Mouse (Mus musculus): Measurements from ENCODE around the gene Olfr1385. TPM values are rescaled to one million over a fixed set of nuclear protein-coding genes. Genes with fewer than 3 reads are reported as not detected.

Olfr1385 gene
- not detected for total RNA-seq (2023)

DNA sequence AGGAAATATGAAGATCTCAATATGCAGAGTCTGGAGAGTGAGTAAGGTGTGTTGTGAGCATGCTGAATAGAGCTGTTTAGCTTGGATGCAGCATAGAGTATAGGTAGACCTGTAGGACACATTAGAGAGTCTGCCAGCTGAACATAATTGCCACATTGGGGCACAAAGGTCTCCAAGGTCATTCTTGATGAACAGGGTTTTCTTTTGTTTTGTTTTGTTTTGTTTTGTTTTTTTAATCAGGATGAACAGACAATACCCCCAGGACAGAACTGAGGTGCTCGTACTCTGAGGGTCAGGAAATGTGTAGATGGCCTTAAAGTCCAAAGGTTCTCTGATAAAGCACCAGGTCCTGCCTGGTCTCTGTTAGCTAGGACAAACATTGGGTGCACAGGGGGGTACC, at the start of gene Olfr1385:
Gene Olfr1385 (plus strand): TSS at position 301 of the 400 bp plus-strand sequence.

DNA sequence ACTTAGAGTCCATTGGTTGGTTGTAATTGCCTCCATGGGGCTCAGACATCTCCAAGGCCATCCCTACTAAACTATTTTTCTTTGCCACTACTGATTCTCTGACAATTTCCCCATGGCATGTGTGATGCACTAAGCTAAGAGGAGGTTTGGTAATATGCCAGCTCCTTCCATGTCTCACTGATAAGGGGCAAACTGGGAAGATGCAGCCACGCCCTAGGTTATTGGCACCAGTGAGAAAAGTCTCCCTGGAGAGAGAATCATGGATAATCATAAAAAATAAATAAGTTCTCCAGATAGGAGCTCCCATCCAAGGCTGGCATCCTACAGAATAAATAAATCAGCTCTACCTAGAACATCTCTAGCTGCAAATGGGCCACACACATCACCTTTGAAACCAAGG, 33.8 kb upstream of the Olfr1385 start, which contains the start of gene Olfr1387:
Gene Olfr1387 (plus strand): TSS at position 301 of the 400 bp plus-strand sequence.

DNA sequence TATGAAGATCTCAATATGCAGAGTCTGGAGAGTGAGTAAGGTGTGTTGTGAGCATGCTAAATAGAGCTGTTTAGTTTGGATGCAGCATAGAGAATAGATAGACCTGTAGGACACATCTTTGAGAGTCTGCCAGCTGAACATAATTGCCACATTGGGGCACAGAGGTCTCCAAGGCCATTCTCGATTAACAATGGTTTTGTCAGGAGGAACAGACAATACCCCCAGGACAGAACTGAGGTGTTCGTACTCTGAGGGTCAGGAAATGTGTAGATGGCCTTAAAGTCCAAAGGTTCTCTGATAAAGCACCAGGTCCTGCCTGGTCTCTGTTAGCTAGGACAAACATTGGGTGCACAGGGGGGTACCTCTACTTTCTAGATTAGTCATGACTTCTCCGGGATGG, 24.1 kb upstream of the Olfr1385 start, which contains the start of gene Olfr1386:
Gene Olfr1386 (plus strand): TSS at position 301 of the 400 bp plus-strand sequence.

DNA sequence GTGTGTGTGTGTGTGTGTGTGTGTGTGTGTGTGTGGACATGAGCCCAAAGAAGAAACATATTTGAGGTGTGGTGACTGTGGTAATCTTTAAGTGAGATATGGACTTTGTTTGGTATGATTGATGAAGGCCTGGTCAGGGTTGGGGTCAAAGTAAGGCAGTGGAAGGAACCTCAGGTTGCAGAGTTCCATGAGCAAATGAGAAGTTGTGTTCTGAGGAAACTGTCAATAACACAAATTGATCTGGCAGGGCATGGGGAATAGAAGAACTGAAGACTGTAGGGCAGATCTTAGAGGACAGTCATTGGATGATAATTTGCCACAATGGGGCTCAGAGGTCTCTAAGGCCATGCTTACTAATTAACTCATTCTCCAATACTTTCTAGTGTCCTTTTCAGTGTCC, 30.5 kb downstream of the Olfr1385 start, which contains the start of gene Olfr1383:
Gene Olfr1383 (plus strand): TSS at position 301 of the 400 bp plus-strand sequence.

DNA sequence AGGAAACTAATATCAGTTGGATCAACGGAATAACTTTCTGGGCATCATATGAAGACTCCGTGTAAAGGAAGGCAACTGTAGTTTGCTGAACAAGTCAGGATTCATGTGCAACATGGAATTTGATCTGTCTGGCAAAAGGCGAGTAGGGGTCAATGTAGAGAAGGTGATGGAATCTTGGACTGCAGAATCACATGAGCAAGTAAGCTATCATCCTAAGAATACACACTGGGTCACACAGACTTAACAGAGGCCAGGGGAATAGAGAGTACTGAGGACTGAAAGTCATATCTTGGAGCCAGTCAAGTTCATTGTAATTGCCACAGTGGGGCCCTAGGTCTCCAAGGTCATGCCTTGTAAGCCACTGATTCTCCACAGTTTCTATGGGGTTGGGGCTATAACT, 39.1 kb downstream of the Olfr1385 start, which contains the start of gene Olfr1382:
Gene Olfr1382 (plus strand): TSS at position 301 of the 400 bp plus-strand sequence.

DNA sequence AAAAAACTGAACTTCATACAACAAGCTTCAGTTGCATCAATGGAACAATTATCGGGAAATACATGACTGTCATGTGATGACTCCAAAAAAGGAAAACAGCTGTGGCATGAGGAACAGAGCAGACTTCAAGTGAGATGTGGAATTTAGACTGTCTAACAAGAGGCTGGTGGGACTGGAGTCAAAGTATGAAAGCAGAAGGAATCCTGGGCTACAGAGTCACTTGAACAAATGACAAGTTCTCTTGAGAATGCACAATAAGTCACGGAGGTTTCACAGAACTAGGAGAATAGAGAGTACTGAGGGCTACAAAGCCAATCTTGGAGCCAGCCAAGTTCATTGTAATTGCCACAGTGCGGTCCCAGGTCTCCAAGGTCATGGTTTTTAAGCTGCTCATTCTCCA, 54.3 kb downstream of the Olfr1385 start, which contains the start of gene Olfr1381:
Gene Olfr1381 (plus strand): TSS at position 301 of the 400 bp plus-strand sequence.

Other genes with a start within 250 kb of the Olfr1385 start
- 100 to 1,000 TPM; 206 to 251 TPM for gene Mgat1, start 244.9 kb upstream of the Olfr1385 start, total RNA-seq (2023)
- 1 to 10 TPM; 1.2 to 1.5 TPM for gene Olfr1393, start 210.8 kb upstream of the Olfr1385 start, total RNA-seq (2023)
- under 1 TPM; 0.21 to 0.52 TPM for gene Olfr1392, start 203.8 kb upstream of the Olfr1385 start, total RNA-seq (2023)
- gene Olfr10, start 184.3 kb upstream of the Olfr1385 start, total RNA-seq (2023) = not detected
- gene Olfr1391, start 166.3 kb upstream of the Olfr1385 start, total RNA-seq (2023) = not detected
- not detected for gene Olfr1390, start 153.9 kb upstream of the Olfr1385 start, total RNA-seq (2023)
- not detected for gene Olfr1389, start 66.0 kb upstream of the Olfr1385 start, total RNA-seq (2023)
- gene Olfr1388, start 52.4 kb upstream of the Olfr1385 start, total RNA-seq (2023) = under 1 TPM; 0.64 to 0.92 TPM
- gene Olfr1387, start 33.7 kb upstream of the Olfr1385 start, total RNA-seq (2023) = not detected
- gene Olfr1386, start 24.0 kb upstream of the Olfr1385 start, total RNA-seq (2023) = not detected
- gene Olfr1384, start 17.7 kb downstream of the Olfr1385 start, total RNA-seq (2023) = not detected
- gene Olfr1383, start 30.6 kb downstream of the Olfr1385 start, total RNA-seq (2023) = not detected
- not detected for gene Olfr1382, start 39.2 kb downstream of the Olfr1385 start, total RNA-seq (2023)
- not detected for gene Olfr1381, start 54.4 kb downstream of the Olfr1385 start, total RNA-seq (2023)
- not detected for gene Olfr1380, start 67.8 kb downstream of the Olfr1385 start, total RNA-seq (2023)
- not detected for gene Flt4, start 120.2 kb downstream of the Olfr1385 start, total RNA-seq (2023)
- gene Scgb3a1, start 174.5 kb downstream of the Olfr1385 start, total RNA-seq (2023) = not detected
- gene Cnot6, start 223.7 kb downstream of the Olfr1385 start, total RNA-seq (2023) = 10 to 100 TPM; 74.2 to 82.1 TPM

All from B cell, adult 67 days (primary cell).